Mouse (Mus musculus) spleen, adult 2 months (tissue): ENCODE measurements around the gene Duxbl3. TPM values are rescaled to one million over a fixed set of nuclear protein-coding genes. Genes with fewer than 3 reads are reported as not detected.
"Not testable (repeated sequence)": the region's sequence is repeated elsewhere in the genome, so short reads cannot be mapped to it uniquely, and the experiment has no call there.

Experiments
- DNase-seq, 2 experiments: peaks; one replicate each; pipeline versions ENCODE4 v3.0.0 to v3.0.0-alpha.2; 2012 to 2021; ENCODE audit warnings: low spot score in 2 of 2, low read depth in 1 of 2
- H3K27ac ChIP-seq: fragments of 200-500 bp; 2 replicates; pipeline ENCODE4 v1.5.1; 2012; ENCODE audit warnings: low read length, inconsistent platforms; ENCODE audit not compliant: insufficient read depth
- H3K27me3 ChIP-seq: fragments of 200-500 bp; 2 replicates; pipeline ENCODE4 v1.6.1; 2012; ENCODE audit warnings: mild to moderate bottlenecking, moderate library complexity, low read length, inconsistent platforms; ENCODE audit not compliant: control insufficient read depth, insufficient read depth
- H3K36me3 ChIP-seq: fragments of 200-500 bp; 2 replicates; pipeline ENCODE4 v1.6.1; 2012; ENCODE audit warnings: mild to moderate bottlenecking, low read length, inconsistent platforms; ENCODE audit not compliant: control insufficient read depth, insufficient read depth
- H3K4me1 ChIP-seq: fragments of 200-500 bp; 2 replicates; pipeline ENCODE4 v1.6.1; 2011; ENCODE audit warnings: inconsistent platforms; ENCODE audit not compliant: control insufficient read depth, insufficient read depth, insufficient read length
- H3K4me3 ChIP-seq: fragments of 200-500 bp; 2 replicates; pipeline ENCODE4 v1.5.1; 2011; ENCODE audit warnings: mild to moderate bottlenecking, inconsistent platforms; ENCODE audit not compliant: insufficient read depth, insufficient read length; ENCODE audit errors: extremely low read depth
- CTCF ChIP-seq: fragments of 200-500 bp; IDR thresholded peaks from 2 replicates; pipeline ENCODE4 v1.5.1; 2011; ENCODE audit warnings: mild to moderate bottlenecking, inconsistent platforms; ENCODE audit not compliant: insufficient read depth, insufficient read length, insufficient replicate concordance; ENCODE audit errors: extremely low read depth
- POLR2A ChIP-seq: fragments of 200-500 bp; IDR thresholded peaks from 2 replicates; pipeline ENCODE4 v1.6.1; 2011; ENCODE audit warnings: low read depth, low read length, inconsistent platforms
- WGBS: fragments of 180-500 bp; shearing (Covaris S2); methylation state at CpG from one replicate; pipeline ENCODE4 v1.1.7; 2018; 5-methylcytosine and 5-hydroxymethylcytosine counted together
- polyA plus RNA-seq: library from polyadenylated mRNA; depleted of rRNA; stranded (reverse); fragments of >200 nt; gene quantifications from 2 replicates; pipeline ENCODE4 v1.2.3, GENCODE M21; 2012; rRNA removed

The Duxbl3 gene
- not detected in 2 replicates for polyA plus RNA-seq

GRCm38 (mm10) chr14:26257756-26258617 lies at the start of gene Duxbl3:
Duxbl3 (plus strand) TSS chr14:26257962.
- not testable (repeated sequence) for H3K27me3 ChIP-seq, H3K36me3 ChIP-seq, H3K4me1 ChIP-seq, DNase-seq, H3K4me3 ChIP-seq, H3K27ac ChIP-seq
- WGBS = no CpG with 5 or more reads among the region's 25 CpGs

GRCm38 (mm10) chr14:26216233-26217000 lies 41.3 kb upstream of the Duxbl3 start:
- not testable (repeated sequence) for DNase-seq, H3K4me1 ChIP-seq, H3K27ac ChIP-seq, H3K36me3 ChIP-seq, H3K27me3 ChIP-seq, H3K4me3 ChIP-seq
- no CpG with 5 or more reads among the region's 5 CpGs for WGBS

GRCm38 (mm10) chr14:26237183-26237582 lies 20.6 kb upstream of the Duxbl3 start:
- H3K27me3 ChIP-seq, H3K4me1 ChIP-seq, H3K4me3 ChIP-seq, DNase-seq, H3K27ac ChIP-seq, H3K36me3 ChIP-seq: not testable (repeated sequence)
- WGBS = no CpG with 5 or more reads among the region's 2 CpGs

- not testable (repeated sequence) for H3K4me3 ChIP-seq, DNase-seq, H3K27me3 ChIP-seq, H3K36me3 ChIP-seq, H3K4me1 ChIP-seq, H3K27ac ChIP-seq
- WGBS = no CpG with 5 or more reads among the region's 6 CpGs
Observed at GRCm38 (mm10) chr14:26258729-26259128, 967 bp downstream of the Duxbl3 start.

- not testable (repeated sequence) for H3K4me3 ChIP-seq, H3K27ac ChIP-seq, H3K36me3 ChIP-seq, H3K27me3 ChIP-seq, DNase-seq, H3K4me1 ChIP-seq
- WGBS = no CpG with 5 or more reads among the region's 2 CpGs
Observed at GRCm38 (mm10) chr14:26286737-26287136, 29.0 kb downstream of the Duxbl3 start.

GRCm38 (mm10) chr14:26293859-26294258 lies 36.1 kb downstream of the Duxbl3 start:
- TF ChIP-seq CTCF (no peak), POLR2A (no peak)
- H3K4me3 ChIP-seq = no peak overlapping the region
- no peak for DNase-seq
- 96% methylated on average over 1 of the region's 1 CpGs for WGBS
- H3K27ac ChIP-seq = no peak overlapping the region
- no peaks in the 10 kb centered on the region for H3K4me1 ChIP-seq
- H3K36me3 ChIP-seq = no peaks in the 10 kb centered on the region
- no peaks in the 10 kb centered on the region for H3K27me3 ChIP-seq

GRCm38 (mm10) chr14:26297055-26297454 lies 39.3 kb downstream of the Duxbl3 start:
- 79% methylated on average over 4 of the region's 4 CpGs for WGBS
- H3K36me3 ChIP-seq = no peaks in the 10 kb centered on the region
- H3K4me3 ChIP-seq = no peak overlapping the region
- H3K4me1 ChIP-seq = no peaks in the 10 kb centered on the region
- no peak for TF ChIP-seq POLR2A
- no peak for TF ChIP-seq CTCF
- DNase-seq = no peak
- H3K27me3 ChIP-seq = no peaks in the 10 kb centered on the region
- H3K27ac ChIP-seq = no peak overlapping the region
